Mouse (Mus musculus) myocyte (in vitro differentiated cells): ENCODE measurements around the gene Clstn3. TPM values are rescaled to one million over a fixed set of nuclear protein-coding genes. Genes with fewer than 3 reads are reported as not detected.

Source experiments
- H3K27me3 ChIP-seq: one replicate; pipeline ENCODE4 v1.6.1; 2011; ENCODE audit not compliant: control insufficient read depth, insufficient read depth, insufficient read length
- H3K36me3 ChIP-seq: one replicate; pipeline ENCODE4 v1.6.1; 2011; ENCODE audit not compliant: control insufficient read depth, insufficient read depth
- H3K4me2 ChIP-seq: one replicate; pipeline ENCODE4 v1.6.1; 2011; ENCODE audit warnings: low read depth, control low read depth
- H3K4me3 ChIP-seq: one replicate; pipeline ENCODE4 v1.5.1; 2011; ENCODE audit warnings: mild to moderate bottlenecking, control low read depth, moderate library complexity
- H3K79me2 ChIP-seq: one replicate; pipeline ENCODE4 v1.6.1; 2011; ENCODE audit not compliant: control insufficient read depth, insufficient read depth
- H3ac ChIP-seq: one replicate; pipeline ENCODE4 v1.6.1; 2011; ENCODE audit not compliant: control insufficient read depth, insufficient read length
- CEBPB ChIP-seq: IDR thresholded peaks from 2 replicates; pipeline ENCODE4 v1.6.1; 2011; ENCODE audit warnings: mild to moderate bottlenecking, moderate library complexity; ENCODE audit not compliant: poor library complexity, insufficient read depth, severe bottlenecking
- E2F4 ChIP-seq: IDR thresholded peaks from one replicate; pipeline ENCODE4 v1.6.1; 2011; ENCODE audit warnings: mild to moderate bottlenecking, control low read depth, moderate library complexity; ENCODE audit not compliant: insufficient read depth
- MAX ChIP-seq: IDR thresholded peaks from one replicate; pipeline ENCODE4 v1.6.1; 2011; ENCODE audit warnings: low read depth, mild to moderate bottlenecking, control low read depth
- MYOD1 ChIP-seq, 3 experiments: IDR thresholded peaks; one replicate each; pipeline ENCODE4 v1.6.1; 2011; ENCODE audit warnings: control low read depth in 2 of 3, low read depth in 2 of 3, mild to moderate bottlenecking in 2 of 3, moderate library complexity in 1 of 3; ENCODE audit not compliant: insufficient read length in 2 of 3, control insufficient read depth in 1 of 3
- MYOG ChIP-seq, 3 experiments: IDR thresholded peaks; one replicate each; pipeline ENCODE4 v1.6.1; 2011; ENCODE audit warnings: control low read depth in 2 of 3, low read depth in 2 of 3, mild to moderate bottlenecking in 2 of 3; ENCODE audit not compliant: insufficient read length in 2 of 3, control insufficient read depth in 1 of 3, insufficient read depth in 1 of 3
- POLR2A ChIP-seq: IDR thresholded peaks from one replicate; pipeline ENCODE4 v1.6.1; 2011; ENCODE audit warnings: low read depth, mild to moderate bottlenecking, control low read depth, moderate library complexity; ENCODE audit not compliant: insufficient read length
- POLR2AphosphoS2 ChIP-seq: IDR thresholded peaks from one replicate; pipeline ENCODE4 v1.6.1; 2011; ENCODE audit warnings: low read depth, control low read depth; ENCODE audit not compliant: insufficient read length
- REST ChIP-seq: IDR thresholded peaks from one replicate; pipeline ENCODE4 v1.6.1; 2011; ENCODE audit warnings: mild to moderate bottlenecking, control low read depth, moderate library complexity; ENCODE audit not compliant: insufficient read depth, insufficient read length
- SRF ChIP-seq: IDR thresholded peaks from one replicate; pipeline ENCODE4 v1.6.1; 2011; ENCODE audit warnings: low read depth; ENCODE audit not compliant: control insufficient read depth, insufficient read length
- TCF12 ChIP-seq: IDR thresholded peaks from one replicate; pipeline ENCODE4 v1.6.1; 2011; ENCODE audit warnings: mild to moderate bottlenecking, control low read depth; ENCODE audit not compliant: poor library complexity, insufficient read depth, severe bottlenecking
- TCF3 ChIP-seq: IDR thresholded peaks from one replicate; pipeline ENCODE4 v1.6.1; 2011; ENCODE audit warnings: low read depth, control low read depth; ENCODE audit not compliant: insufficient read length
- USF1 ChIP-seq: IDR thresholded peaks from one replicate; pipeline ENCODE4 v1.6.1; 2011; ENCODE audit warnings: low read depth, mild to moderate bottlenecking, control low read depth, moderate library complexity
- polyA plus RNA-seq: library from polyadenylated mRNA; unstranded; fragments of >200 nt; fragmentation: generic; extraction: Trizol; gene quantifications from one replicate; pipeline ENCODE4 v1.2.1, GENCODE M21; 2012; ENCODE audit warnings: missing spikeins

The Clstn3 gene
- polyA plus RNA-seq, 1 experiment: 2.2 TPM

GRCm38 (mm10) chr6:124493886-124494285, 29.3 kb upstream of the Clstn3 start:
- Histone ChIP-seq H3K36me3 (no peaks in the 10 kb centered on the region), H3K4me3 (no peak overlapping the region), H3K4me2 (no peak overlapping the region), H3K27me3 (no peaks in the 10 kb centered on the region), H3ac (no peak overlapping the region), H3K79me2 (no peaks in the 10 kb centered on the region)
- TF ChIP-seq MYOD1 (IDR thresholded peaks at IDR 0.05; ENCODE audit: control insufficient read depth in 1 of 3, insufficient read length in 2 of 3, low read depth in 2 of 3) (no peak), MYOG (IDR thresholded peaks at IDR 0.05; ENCODE audit: control insufficient read depth in 1 of 3, insufficient read depth in 1 of 3, insufficient read length in 2 of 3, low read depth in 2 of 3) (no peak), TCF3 (no peak), TCF12 (no peak), CEBPB (no peak), USF1 (no peak), E2F4 (no peak), MAX (no peak), REST (no peak), POLR2A (no peak), SRF (no peak), POLR2AphosphoS2 (no peak)

- peak within 1 kb of the TSS; percentile 4 for H3K4me2 ChIP-seq
- no peaks in the 10 kb centered on the region for H3K27me3 ChIP-seq
- no peak within 1 kb of the TSS for H3K4me3 ChIP-seq
- H3K79me2 ChIP-seq: no peaks in the 10 kb centered on the region
- H3ac ChIP-seq: no peak within 1 kb of the TSS
- H3K36me3 ChIP-seq: no peaks in the 10 kb centered on the region
- TF ChIP-seq TCF3: no peak
- TF ChIP-seq MAX: no peak
- TF ChIP-seq MYOG (IDR thresholded peaks at IDR 0.05; ENCODE audit: control insufficient read depth in 1 of 3, insufficient read depth in 1 of 3, insufficient read length in 2 of 3, low read depth in 2 of 3): no peak
- no peak for TF ChIP-seq E2F4
- no peak for TF ChIP-seq USF1
- no peak for TF ChIP-seq POLR2A
- no peak for TF ChIP-seq REST
Observed at GRCm38 (mm10) chr6:124492842-124493561, 28.4 kb upstream of the Clstn3 start, which contains the start of gene C1rl. TSS of gene C1rl (plus strand) at chr6:124493113.

- Histone ChIP-seq H3K4me3 (no peak overlapping the region), H3K79me2 (no peaks in the 10 kb centered on the region), H3K4me2 (no peak overlapping the region), H3K27me3 (no peaks in the 10 kb centered on the region), H3K36me3 (no peaks in the 10 kb centered on the region), H3ac (no peak overlapping the region)
- TF ChIP-seq REST: no peak
- no peak for TF ChIP-seq SRF
- no peak for TF ChIP-seq TCF3
- TF ChIP-seq TCF12: no peak
- no peak for TF ChIP-seq POLR2A
- TF ChIP-seq MAX: no peak
- no peak for TF ChIP-seq USF1
- no peak for TF ChIP-seq MYOG (IDR thresholded peaks at IDR 0.05; ENCODE audit: control insufficient read depth in 1 of 3, insufficient read depth in 1 of 3, insufficient read length in 2 of 3, low read depth in 2 of 3)
- TF ChIP-seq POLR2AphosphoS2: no peak
Observed at GRCm38 (mm10) chr6:124491427-124491826, 26.8 kb upstream of the Clstn3 start.

- Histone ChIP-seq H3K79me2 (no peaks in the 10 kb centered on the region), H3K4me2 (no peak overlapping the region), H3K36me3 (no peaks in the 10 kb centered on the region), H3K27me3 (no peaks in the 10 kb centered on the region), H3ac (no peak overlapping the region), H3K4me3 (no peak overlapping the region)
- TF ChIP-seq TCF3 (no peak), MYOG (IDR thresholded peaks at IDR 0.05; ENCODE audit: control insufficient read depth in 1 of 3, insufficient read depth in 1 of 3, insufficient read length in 2 of 3, low read depth in 2 of 3) (no peak), SRF (no peak), TCF12 (no peak), POLR2AphosphoS2 (no peak), MYOD1 (IDR thresholded peaks at IDR 0.05; ENCODE audit: control insufficient read depth in 1 of 3, insufficient read length in 2 of 3, low read depth in 2 of 3) (no peak)
Observed at GRCm38 (mm10) chr6:124488952-124489351, 24.4 kb upstream of the Clstn3 start.

- Histone ChIP-seq H3K79me2 (no peaks in the 10 kb centered on the region), H3K4me3 (no peak overlapping the region), H3K4me2 (no peak overlapping the region), H3ac (no peak overlapping the region), H3K36me3 (no peaks in the 10 kb centered on the region), H3K27me3 (no peaks in the 10 kb centered on the region)
- TF ChIP-seq E2F4: no peak
- TF ChIP-seq POLR2A: no peak
- TF ChIP-seq MAX: no peak
- TF ChIP-seq POLR2AphosphoS2: no peak
- TF ChIP-seq CEBPB: no peak
- TF ChIP-seq SRF: no peak
- no peak for TF ChIP-seq TCF3
- no peak for TF ChIP-seq USF1
- no peak for TF ChIP-seq MYOG (IDR thresholded peaks at IDR 0.05; ENCODE audit: control insufficient read depth in 1 of 3, insufficient read depth in 1 of 3, insufficient read length in 2 of 3, low read depth in 2 of 3)
- TF ChIP-seq REST: no peak
- no peak for TF ChIP-seq TCF12
- no peak for TF ChIP-seq MYOD1 (IDR thresholded peaks at IDR 0.05; ENCODE audit: control insufficient read depth in 1 of 3, insufficient read length in 2 of 3, low read depth in 2 of 3)
Observed at GRCm38 (mm10) chr6:124487509-124487908, 22.9 kb upstream of the Clstn3 start.
